Mouse (Mus musculus) intestine, embryonic 16.5 days (tissue): ENCODE data around the gene Olfr110. TPM values are rescaled to one million over a fixed set of nuclear protein-coding genes. Genes with fewer than 3 reads are reported as not detected.

Experiments used
- ATAC-seq: fragments of 200-750 bp; cut with Nextera tagmentation; 2 replicates; pipeline ENCODE4 v1.8.0; 2017; ENCODE audit warnings: moderate TSS enrichment, moderate library complexity
- H3K27ac ChIP-seq: fragments of 300-500 bp; sonication (generic); 2 replicates; pipeline ENCODE4 v1.5.1; 2014; ENCODE audit warnings: mild to moderate bottlenecking, low read length
- H3K27me3 ChIP-seq: fragments of 300-500 bp; sonication (generic); replicated peaks from 2 replicates; pipeline ENCODE4 v1.6.1; 2014; ENCODE audit warnings: low read length, control low read depth, mixed read lengths; ENCODE audit not compliant: control insufficient read depth, insufficient read depth
- H3K36me3 ChIP-seq: fragments of 300-500 bp; sonication (generic); 2 replicates; pipeline ENCODE4 v1.6.1; 2014; ENCODE audit warnings: low read length, control low read depth; ENCODE audit not compliant: control insufficient read depth, insufficient read depth
- H3K4me1 ChIP-seq: fragments of 300-500 bp; sonication (generic); 2 replicates; pipeline ENCODE4 v1.6.1; 2014; ENCODE audit warnings: low read length, control low read depth, mixed read lengths; ENCODE audit not compliant: control insufficient read depth, insufficient read depth
- H3K4me2 ChIP-seq: fragments of 300-500 bp; sonication (generic); 2 replicates; pipeline ENCODE4 v1.6.1; 2014; ENCODE audit warnings: low read depth, low read length, control low read depth
- H3K4me3 ChIP-seq: fragments of 300-500 bp; sonication (generic); 2 replicates; pipeline ENCODE4 v1.5.1; 2014; ENCODE audit warnings: mild to moderate bottlenecking, low read length
- H3K9ac ChIP-seq: fragments of 300-500 bp; sonication (generic); 2 replicates; pipeline ENCODE4 v1.6.1; 2014; ENCODE audit warnings: low read depth, low read length
- H3K9me3 ChIP-seq: fragments of 300-500 bp; sonication (generic); 2 replicates; pipeline ENCODE4 v1.6.1; 2016; ENCODE audit warnings: low read length, control low read depth; ENCODE audit not compliant: control insufficient read depth
- WGBS: fragments of 180-500 bp; shearing (Covaris S2); extraction: QIAGEN DNeasy Blood & Tissue Kit; methylation state at CpG from one replicate; pipeline ENCODE4 v1.1.7; 2014; 5-methylcytosine and 5-hydroxymethylcytosine counted together
- polyA plus RNA-seq: library from polyadenylated mRNA; unstranded; fragments of >200 nt; fragmentation: Nextera tagmentation; extraction: Ambion mirVana; gene quantifications from 2 replicates; pipeline ENCODE4 v1.2.1, GENCODE M21; 2015

Olfr110 gene
- polyA plus RNA-seq, 1 experiment from 2014 or later, result not detected

- Histone ChIP-seq H3K9me3 (no peaks in the 10 kb centered on the region), H3K27me3 (no peaks in the 10 kb centered on the region), H3K9ac (no peak overlapping the region), H3K4me2 (no peak overlapping the region), H3K27ac (no peak overlapping the region), H3K36me3 (no peaks in the 10 kb centered on the region), H3K4me3 (no peak overlapping the region), H3K4me1 (no peaks in the 10 kb centered on the region)
- WGBS, result 85% methylated on average over 4 of the region's 4 CpGs
- ATAC-seq, result no peak
Measured at GRCm38 (mm10) chr17:37541454-37542119, 49.3 kb downstream of the Olfr110 start.

DNA sequence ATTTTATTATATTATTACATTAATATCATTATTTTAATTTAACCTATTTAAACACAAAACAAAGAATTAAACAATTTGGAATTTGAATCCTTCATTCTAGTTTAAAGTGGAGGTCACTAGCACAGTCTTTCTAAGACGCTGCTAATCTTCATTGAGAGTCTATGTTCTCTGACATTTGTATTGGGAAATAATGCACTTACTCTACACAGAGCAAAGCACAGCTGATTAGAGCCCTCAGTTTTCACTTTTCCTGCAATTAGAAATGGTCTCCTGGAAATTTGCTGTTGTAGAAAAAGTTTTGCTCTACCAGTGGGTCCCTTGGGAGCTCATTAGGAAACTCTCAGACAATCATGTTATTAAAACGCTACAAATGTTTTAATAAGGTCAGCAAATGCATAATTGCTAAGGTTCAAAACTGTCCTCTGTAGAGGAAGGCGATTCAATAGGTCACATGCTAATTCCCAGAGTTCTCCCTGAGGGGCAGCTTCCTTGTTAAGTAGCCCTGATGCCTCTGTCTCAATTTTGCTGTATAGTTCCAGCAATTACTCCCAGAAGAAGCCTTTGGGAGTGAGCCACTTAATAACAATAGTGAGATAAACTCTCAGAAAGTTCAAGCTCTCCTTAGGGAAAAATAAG is 51.6 kb downstream of the Olfr110 start:
- Histone ChIP-seq H3K4me1 (no peaks in the 10 kb centered on the region), H3K9ac (no peak overlapping the region), H3K4me3 (no peak overlapping the region), H3K4me2 (no peak overlapping the region), H3K27me3 (no peaks in the 10 kb centered on the region), H3K27ac (no peak overlapping the region), H3K36me3 (no peaks in the 10 kb centered on the region), H3K9me3 (no peaks in the 10 kb centered on the region)
- WGBS, result 71% methylated on average over 3 of the region's 3 CpGs
- no peak for ATAC-seq

Other genes with a start within 250 kb of the Olfr110 start
- gene Olfr98, start 228.7 kb upstream of the Olfr110 start, polyA plus RNA-seq, result not detected in 2 replicates
- gene H2-M3, start 222.2 kb upstream of the Olfr110 start, polyA plus RNA-seq, result 5.1 and 5.2 TPM in 2 replicates
- 0.10 TPM in 1 of 2 replicates, not detected in the other for gene Olfr99, start 209.0 kb upstream of the Olfr110 start, polyA plus RNA-seq
- not detected in 2 replicates for gene Olfr101, start 188.2 kb upstream of the Olfr110 start, polyA plus RNA-seq
- not detected in 2 replicates for gene Olfr102, start 175.4 kb upstream of the Olfr110 start, polyA plus RNA-seq
- not detected in 2 replicates for gene Olfr103, start 152.8 kb upstream of the Olfr110 start, polyA plus RNA-seq
- not detected in 2 replicates for gene Olfr104-ps, start 132.9 kb upstream of the Olfr110 start, polyA plus RNA-seq
- not detected in 2 replicates for gene Olfr105-ps, start 113.4 kb upstream of the Olfr110 start, polyA plus RNA-seq
- gene Olfr106-ps, start 102.1 kb upstream of the Olfr110 start, polyA plus RNA-seq, result not detected in 2 replicates
- not detected in 2 replicates for gene Olfr107, start 93.2 kb upstream of the Olfr110 start, polyA plus RNA-seq
- not detected in 2 replicates for gene Olfr108, start 47.0 kb upstream of the Olfr110 start, polyA plus RNA-seq
- gene Olfr109, start 33.6 kb upstream of the Olfr110 start, polyA plus RNA-seq, result not detected in 2 replicates
- gene H2-M2, start 8.9 kb upstream of the Olfr110 start, polyA plus RNA-seq, result 0.10 TPM in 1 of 2 replicates, not detected in the other
- gene Olfr111, start 15.6 kb downstream of the Olfr110 start, polyA plus RNA-seq, result not detected in 2 replicates
- gene Olfr112, start 77.0 kb downstream of the Olfr110 start, polyA plus RNA-seq, result not detected in 2 replicates
- not detected in 2 replicates for gene Olfr113, start 85.2 kb downstream of the Olfr110 start, polyA plus RNA-seq
- gene Olfr114, start 100.3 kb downstream of the Olfr110 start, polyA plus RNA-seq, result not detected in 2 replicates
- gene Olfr115, start 134.6 kb downstream of the Olfr110 start, polyA plus RNA-seq, result not detected in 2 replicates
- gene Olfr116, start 134.7 kb downstream of the Olfr110 start, polyA plus RNA-seq, result not detected in 2 replicates
- gene Olfr117, start 171.3 kb downstream of the Olfr110 start, polyA plus RNA-seq, result not detected in 2 replicates
- not detected in 2 replicates for gene Olfr118, start 174.5 kb downstream of the Olfr110 start, polyA plus RNA-seq
- not detected in 2 replicates for gene Olfr119, start 204.1 kb downstream of the Olfr110 start, polyA plus RNA-seq
- gene Olfr120, start 229.3 kb downstream of the Olfr110 start, polyA plus RNA-seq, result not detected in 2 replicates